Mouse (Mus musculus) adrenal gland, postnatal 4 days (tissue): ENCODE measurements around the gene Pitx3. TPM values are rescaled to one million over a fixed set of nuclear protein-coding genes. Genes with fewer than 3 reads are reported as not detected.
A peak's percentile ranks its signal among the peaks of the same experiment; 100 is the strongest.
"Not testable (repeated sequence)": the region's sequence is repeated elsewhere in the genome, so short reads cannot be mapped to it uniquely, and the experiment has no call there.

Experiments used
- DNase-seq, 2 experiments: peaks; one replicate each; pipeline ENCODE4 v3.0.0; 2021 to 2022; ENCODE audit warnings: low spot score in 2 of 2, mixed read lengths in 2 of 2
- long read RNA-seq, 2 experiments: library from polyadenylated mRNA; stranded (forward); transcript quantifications; one replicate each; pipeline ENCODE4 v2.0.0; 2021
- total RNA-seq, 2 experiments: library from RNA; stranded (reverse); gene quantifications; 2 replicates each; pipeline ENCODE4 v1.2.3; 2021

Pitx3 gene
- 1 to 10 TPM in 1 of 2 experiments, under 1 TPM in 1; 0.56 to 2.0 TPM for total RNA-seq
- long read RNA-seq, experiment 1 = 0 reads
- long read RNA-seq, experiment 2 = 0 reads

GRCm38 (mm10) chr19:46147511-46148371, at the start of gene Pitx3:
Pitx3 (minus strand) TSS chr19:46148326.
- no peak for DNase-seq

DNA sequence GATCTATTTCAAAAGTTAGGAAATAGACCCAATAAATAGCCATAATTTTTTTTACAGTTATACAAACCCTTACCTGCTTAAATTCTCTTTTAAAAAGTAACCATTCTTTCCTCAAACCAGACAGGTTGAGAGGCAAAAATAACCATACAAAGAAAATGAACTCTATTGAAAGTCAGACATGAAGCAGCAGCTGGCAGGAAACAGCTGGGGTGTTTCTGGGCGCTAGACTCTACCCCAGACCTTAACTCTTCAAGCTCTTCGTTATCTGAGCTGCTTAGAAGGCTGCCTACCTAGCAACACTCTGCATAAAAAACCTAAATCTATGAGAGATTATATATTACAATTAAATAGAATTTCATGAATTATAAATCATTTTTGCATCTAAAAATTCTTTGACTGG, 39.1 kb upstream of the Pitx3 start:
- no peak for DNase-seq

DNA sequence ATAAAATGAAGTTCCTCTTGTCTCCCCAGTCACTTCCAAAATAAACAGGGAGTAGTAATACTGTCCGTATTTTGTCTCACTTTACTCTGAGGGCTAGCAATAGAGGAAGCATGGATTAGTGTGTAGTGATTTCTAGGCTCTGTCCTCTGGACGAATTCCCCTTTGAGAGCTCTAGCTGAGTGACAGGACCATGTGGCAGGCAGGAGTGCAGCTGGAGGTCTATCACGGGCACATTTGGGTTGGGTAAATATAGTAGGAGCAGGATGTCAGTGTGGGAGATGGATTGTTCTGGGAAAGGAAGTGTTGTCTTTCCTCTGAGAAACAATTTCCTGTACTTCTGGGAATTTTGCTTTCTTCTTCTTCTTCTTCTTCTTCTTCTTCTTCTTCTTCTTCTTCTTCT, 38.5 kb upstream of the Pitx3 start:
- no peak for DNase-seq

DNA sequence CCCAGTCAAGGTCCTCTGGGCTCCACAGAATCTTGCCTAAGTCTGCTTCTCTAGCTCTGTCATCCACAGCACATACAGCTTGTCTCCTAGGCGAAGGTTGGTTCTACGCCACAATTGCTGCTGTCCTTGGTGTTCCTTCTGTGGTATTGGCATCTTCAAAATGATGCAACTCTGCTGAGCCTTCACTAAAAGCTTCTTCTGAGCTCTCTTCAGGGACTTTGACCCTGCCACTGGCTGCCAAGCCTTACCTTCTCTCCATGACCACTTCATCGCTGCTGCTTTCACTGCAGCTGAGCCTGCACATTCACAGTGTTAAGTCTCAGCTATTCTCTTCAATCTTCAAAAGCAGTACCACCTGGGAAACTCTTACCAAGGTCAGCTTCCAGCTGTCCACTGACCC, 34.1 kb upstream of the Pitx3 start:
- no peak for DNase-seq

DNA sequence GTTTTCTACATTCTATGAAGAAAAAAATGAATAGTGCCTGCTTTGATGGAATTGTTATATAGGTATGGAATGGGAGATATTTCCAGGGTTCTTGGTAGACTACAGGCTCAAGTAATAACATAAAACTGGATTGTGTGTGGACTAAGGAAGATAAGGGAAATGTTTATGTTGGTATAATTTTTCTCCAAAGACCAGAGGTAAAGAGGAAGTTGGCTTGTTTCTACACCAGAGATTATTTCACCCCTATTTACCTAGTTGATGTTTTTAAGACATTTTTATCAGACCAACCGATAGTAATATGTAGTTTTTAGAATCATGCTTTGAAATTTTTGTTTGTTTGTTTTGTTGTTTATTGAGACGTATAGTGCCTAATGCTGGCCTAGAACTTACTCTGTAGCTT, 32.1 kb upstream of the Pitx3 start:
- no peak for DNase-seq

DNA sequence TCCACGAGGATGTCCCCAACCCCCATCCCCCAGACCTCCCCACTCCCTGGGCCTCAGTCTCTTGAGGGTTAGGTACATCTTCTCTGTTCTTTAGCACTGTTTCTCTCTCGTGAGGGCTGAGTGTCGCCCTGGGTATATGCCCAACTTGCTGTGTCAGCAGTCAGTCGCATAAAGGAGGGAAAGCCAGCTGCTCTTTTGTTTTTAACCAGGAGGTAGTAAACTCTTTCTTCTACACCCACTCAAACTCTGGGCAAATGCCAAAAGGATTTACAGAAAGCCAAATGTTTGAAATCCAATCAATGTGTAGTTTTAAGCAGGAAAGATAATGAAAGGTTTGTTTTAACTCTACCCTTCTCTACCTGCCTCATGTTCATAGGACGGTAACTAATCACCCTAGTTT, 28.9 kb upstream of the Pitx3 start:
- DNase-seq = no peak

DNA sequence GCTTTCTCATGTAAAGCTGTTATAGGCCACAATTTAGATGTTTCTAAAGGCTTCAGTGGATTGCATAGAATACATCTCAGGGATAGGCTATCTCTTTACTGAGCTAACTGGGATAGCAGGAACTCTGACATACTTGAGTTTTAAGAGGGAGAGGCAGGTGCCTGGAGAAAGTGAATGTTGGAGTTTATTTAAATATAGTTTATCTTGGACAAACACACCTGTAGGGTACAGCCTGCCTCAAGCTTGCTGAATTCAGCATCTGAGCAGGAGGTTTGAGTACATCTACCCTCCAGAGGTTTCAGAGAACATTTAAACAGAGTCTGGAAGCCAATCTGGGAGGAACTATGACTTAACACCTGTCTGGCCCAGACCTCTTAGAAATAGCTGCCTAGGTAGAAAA, 27.0 kb upstream of the Pitx3 start:
- no peak for DNase-seq

DNA sequence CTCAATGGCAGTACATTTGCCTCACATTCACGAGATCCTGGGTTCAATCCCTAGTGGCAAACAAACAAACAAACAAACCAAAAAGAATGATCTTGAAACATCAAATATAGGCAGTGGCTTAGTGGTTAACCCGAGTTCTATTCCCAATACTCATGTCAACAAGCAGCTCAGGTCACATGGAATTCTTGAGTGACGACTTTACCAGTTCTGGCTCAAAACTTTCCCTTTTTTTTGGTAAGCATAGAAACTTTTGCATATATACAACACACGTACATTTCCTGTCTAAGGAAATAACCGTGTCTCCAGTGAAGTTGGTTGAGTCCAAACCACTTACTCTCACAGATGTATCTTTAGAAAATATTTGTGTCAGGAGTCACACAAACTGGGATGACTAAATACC, 24.4 kb upstream of the Pitx3 start:
- DNase-seq = no peak

- no peak for DNase-seq
Observed at GRCm38 (mm10) chr19:46169913-46170312, 21.8 kb upstream of the Pitx3 start.

- no peak for DNase-seq
Observed at GRCm38 (mm10) chr19:46169396-46169795, 21.3 kb upstream of the Pitx3 start.

- not testable (repeated sequence) for DNase-seq
Observed at GRCm38 (mm10) chr19:46167169-46167568, 19.0 kb upstream of the Pitx3 start.

DNA sequence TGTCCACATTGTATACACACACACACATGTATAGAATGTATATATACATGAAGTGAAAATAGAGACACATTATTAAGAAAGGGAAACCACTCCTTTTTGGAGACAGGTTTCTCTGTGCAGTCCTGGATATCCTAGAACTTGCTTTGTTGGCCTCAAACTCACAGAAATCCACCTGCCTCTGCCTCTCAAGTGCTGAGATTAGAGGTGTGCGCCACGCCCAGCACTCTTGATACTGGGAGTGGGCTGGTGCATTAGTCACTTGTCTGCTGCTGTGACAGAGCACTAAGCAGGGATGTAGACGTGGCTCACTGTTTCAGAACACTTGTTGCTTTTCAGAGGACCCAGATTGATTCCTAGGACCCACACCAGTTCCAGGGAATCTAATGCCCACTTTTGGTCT, 17.8 kb upstream of the Pitx3 start:
- no peak for DNase-seq

DNA sequence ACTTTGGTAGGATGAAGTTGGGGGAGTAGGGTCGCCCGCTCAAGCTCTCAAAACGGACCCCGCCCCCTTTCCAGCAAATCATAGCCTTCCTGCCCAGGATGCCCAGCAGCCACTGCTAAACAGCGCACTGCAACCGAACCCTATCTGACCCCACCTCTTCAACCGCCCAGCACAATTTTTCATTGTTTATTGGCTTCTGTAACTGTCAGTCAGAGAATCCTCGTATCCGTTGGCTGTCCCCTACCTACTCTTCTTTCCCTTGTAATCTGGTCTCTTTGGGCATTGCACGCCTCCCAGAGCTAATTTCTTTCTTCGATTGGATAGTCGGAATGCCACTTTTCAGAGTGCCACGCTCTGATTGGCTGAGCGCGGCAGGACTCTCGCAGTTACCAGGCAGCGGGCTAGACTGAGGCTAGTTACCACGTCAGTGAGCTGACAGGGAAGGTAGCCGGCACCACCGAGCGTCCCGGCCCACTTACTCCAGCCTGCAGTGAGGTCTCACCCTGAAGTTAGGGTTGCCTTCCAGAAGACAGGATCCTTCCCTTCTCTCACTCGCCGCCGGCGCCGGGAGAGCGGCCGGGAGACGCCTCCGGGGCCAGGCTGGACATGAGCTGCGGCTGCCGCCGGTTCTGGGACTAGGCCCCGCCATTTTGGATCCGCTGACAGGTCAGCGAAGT, 4.1 kb upstream of the Pitx3 start, which contains the start of gene Gbf1:
Gene Gbf1 (plus strand): TSS at position 383 of the 677 bp plus-strand sequence.
- peak; percentile 70 to 84 for DNase-seq

GRCm38 (mm10) chr19:46149091-46149490, 965 bp upstream of the Pitx3 start:
- no peak for DNase-seq

DNA sequence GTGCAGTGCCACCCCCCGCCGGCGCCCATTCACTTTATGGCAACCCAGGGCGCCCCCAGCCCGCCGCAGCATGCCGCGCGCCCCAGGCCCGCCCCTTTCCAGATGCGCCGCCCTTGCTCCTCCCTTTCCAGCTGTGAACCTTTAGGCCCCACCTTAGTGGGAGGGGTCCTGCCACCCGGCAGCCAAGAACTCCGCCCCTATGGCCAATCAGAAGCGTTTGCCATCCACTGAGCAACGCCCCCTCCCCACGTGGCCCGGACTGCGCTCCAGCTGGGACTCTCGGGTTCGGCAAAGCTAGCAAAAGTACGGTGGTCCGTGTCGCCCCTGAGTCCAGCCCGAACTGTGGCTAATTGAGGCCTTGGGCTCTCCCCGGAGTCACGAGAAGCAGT, 240 bp upstream of the Pitx3 start:
- DNase-seq = peak; percentile 63 to 73

DNA sequence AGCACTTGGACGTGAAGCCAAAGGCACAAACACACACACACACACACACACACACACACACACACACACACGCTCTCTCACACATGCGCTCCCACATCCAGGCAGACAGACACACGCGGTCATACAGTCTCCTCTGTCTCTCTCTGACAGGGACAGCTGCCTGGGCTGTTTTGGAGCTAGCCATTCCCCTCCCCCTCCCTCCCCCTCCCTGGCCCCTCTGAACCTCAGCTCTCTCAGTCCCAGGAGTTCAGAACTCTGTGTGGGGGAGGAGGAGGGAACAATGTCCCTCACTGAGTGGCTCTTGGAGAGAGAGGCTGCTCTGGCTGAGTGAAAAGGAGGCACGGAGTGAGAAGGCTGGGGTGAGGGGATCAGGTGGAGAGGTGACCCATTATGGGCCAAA, 7.0 kb downstream of the Pitx3 start:
- DNase-seq = no peak

DNA sequence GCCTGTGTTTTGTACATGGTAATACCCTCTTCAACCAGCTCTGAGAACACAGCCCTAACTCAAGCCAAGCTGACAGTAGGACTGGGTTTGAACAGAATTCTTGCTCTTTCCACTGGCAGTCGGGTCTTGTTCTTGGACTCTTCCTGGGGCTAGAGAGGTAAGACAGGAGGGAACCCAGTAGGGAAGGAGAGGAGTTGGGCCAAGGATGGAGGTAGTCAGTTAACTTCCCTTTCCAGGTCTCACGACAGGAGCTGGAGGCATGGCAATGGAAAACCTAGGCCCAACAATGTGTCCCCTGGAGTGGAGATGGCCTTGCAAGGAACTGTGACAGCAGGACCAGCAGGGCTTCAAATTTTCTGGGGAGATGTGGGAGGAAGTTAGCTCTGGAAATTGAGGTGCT, 7.8 kb downstream of the Pitx3 start:
- DNase-seq = no peak

DNA sequence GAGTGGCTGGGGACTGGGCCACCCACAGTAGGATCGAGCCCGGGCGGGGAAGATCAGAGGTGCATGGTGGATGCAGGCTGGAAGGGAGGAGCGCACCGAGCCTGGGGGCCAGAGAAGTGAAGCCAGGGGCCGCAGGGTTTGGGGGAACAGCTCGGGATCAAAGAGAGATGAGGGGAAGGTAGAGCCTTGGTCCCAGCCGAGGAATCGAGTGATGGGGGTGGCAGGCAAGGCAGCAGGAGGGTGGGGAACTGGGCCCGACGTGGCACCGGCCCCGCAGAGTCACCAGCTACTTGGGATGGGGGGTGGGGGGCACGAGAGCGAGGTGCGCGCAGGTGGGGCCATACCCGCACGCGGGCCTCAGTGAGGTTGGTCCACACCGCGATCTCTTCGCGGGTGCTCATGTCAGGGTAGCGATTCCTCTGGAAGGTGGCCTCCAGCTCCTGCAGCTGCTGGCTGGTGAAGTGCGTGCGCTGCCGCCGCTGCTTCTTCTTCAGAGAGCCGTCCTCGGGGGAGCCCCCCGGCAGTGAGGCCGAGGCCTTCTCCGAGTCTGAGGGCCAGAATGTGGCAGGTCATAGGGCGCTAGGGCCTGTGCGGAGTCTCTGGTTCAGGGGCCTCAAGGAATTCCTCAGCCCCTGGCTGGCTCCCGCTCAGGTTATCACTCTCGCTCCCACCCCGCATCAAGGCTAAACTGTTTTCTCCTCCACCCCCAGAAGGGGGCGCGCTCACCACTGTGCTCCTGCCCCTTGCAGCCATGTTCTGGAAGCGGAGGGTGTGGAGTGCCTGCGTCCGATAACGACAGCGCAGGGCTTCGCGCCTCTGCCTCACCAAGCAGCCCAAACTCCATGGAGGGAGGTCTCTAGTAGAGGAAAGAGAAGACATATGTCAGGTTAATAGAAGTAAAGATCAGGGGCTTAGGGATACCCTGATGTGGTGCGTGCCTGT, 11.2 kb downstream of the Pitx3 start:
- peak; percentile 56 to 67 for DNase-seq

GRCm38 (mm10) chr19:46135789-46136638, 12.1 kb downstream of the Pitx3 start:
- DNase-seq = peak; percentile 19 to 23

DNA sequence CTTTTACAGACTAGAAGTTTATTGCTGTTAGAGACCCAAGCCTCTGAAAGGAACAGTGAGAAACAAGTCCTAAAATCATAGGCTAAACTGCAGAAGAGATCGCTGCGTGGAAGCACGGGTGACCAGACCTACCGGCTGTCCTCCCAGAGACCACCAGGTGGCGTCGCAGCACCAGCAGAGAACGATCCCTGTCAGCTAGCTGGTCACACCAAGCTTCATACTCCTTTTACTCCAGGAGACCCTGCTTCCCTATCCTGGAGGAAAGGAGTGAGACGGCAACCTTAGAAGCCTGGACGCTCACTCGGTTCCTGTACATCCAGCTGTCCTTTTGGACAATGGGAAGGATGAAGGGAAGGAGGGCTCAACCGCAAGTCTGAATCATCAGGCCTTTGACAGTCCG, 12.8 kb downstream of the Pitx3 start:
- peak; percentile 65 to 84 for DNase-seq
